Mouse (Mus musculus) heart, postnatal 0 days (tissue): Measurements from ENCODE around the gene Atp6v0a1.

Experiments used
- CTCF ChIP-seq: IDR thresholded peaks from 2 replicates; pipeline ENCODE4 v1.5.1; 2016; ENCODE audit warnings: antibody characterized with exemption, control low read depth, low read depth
- EP300 ChIP-seq: IDR thresholded peaks from 2 replicates; pipeline ENCODE4 v1.6.1; 2016; ENCODE audit warnings: antibody characterized with exemption, low read depth

- no peak for TF ChIP-seq CTCF
- no peak for TF ChIP-seq EP300
Measured at GRCm38 (mm10) chr11:101061049-101061448, 51.8 kb downstream of the Atp6v0a1 start.
